Mouse (Mus musculus): ENCODE data around the gene Zfp113. TPM values are rescaled to one million over a fixed set of nuclear protein-coding genes. Genes with fewer than 3 reads are reported as not detected.
"Not testable (repeated sequence)": the region's sequence is repeated elsewhere in the genome, so short reads cannot be mapped to it uniquely, and the experiment has no call there.

The Zfp113 gene
- polyA plus RNA-seq, 1 experiment from 2014 or later = 42.6 TPM

- Histone ChIP-seq H3K27ac (replicated peaks) (peak within 1 kb of the TSS; percentile 92), H3K27me3 (ENCODE audit: low read depth, poor library complexity, severe bottlenecking) (no peaks in the 10 kb centered on the region), H3K36me3 (peaks cover 24% of the 10 kb centered on the region), H3K4me1 (peaks cover 16% of the 10 kb centered on the region), H3K9me3 (replicated peaks) (no peaks in the 10 kb centered on the region), H3K4me3 (peak within 1 kb of the TSS; percentile 72)
- peak; percentile 91 for DNase-seq (ENCODE audit: low spot score)
- WGBS = 7% methylated on average over 38 of the region's 38 CpGs
These were observed 39.0 kb downstream of the Zfp113 start, which contains the start of gene Zscan21 for GRCm38 (mm10) chr5:138116255-138117198. Gene Zscan21 (plus strand): TSS chr5:138116903.

GRCm38 (mm10) chr5:138109847-138110396 lies 45.6 kb downstream of the Zfp113 start:
- H3K9me3 ChIP-seq (replicated peaks); H3K27me3 ChIP-seq (ENCODE audit: low read depth, poor library complexity, severe bottlenecking): not testable (repeated sequence)

GRCm38 (mm10) chr5:138107130-138107529 lies 48.4 kb downstream of the Zfp113 start:
- no peaks in the 10 kb centered on the region for H3K27me3 ChIP-seq (ENCODE audit: low read depth, poor library complexity, severe bottlenecking)
- H3K4me3 ChIP-seq = no peak overlapping the region
- H3K9me3 ChIP-seq (replicated peaks) = no peaks in the 10 kb centered on the region
- H3K36me3 ChIP-seq = peaks cover 36% of the 10 kb centered on the region
- peaks cover 7% of the 10 kb centered on the region for H3K4me1 ChIP-seq
- 70% methylated on average over 3 of the region's 3 CpGs for WGBS
- DNase-seq (ENCODE audit: low spot score) = no peak
- H3K27ac ChIP-seq (replicated peaks) = no peak overlapping the region

More at GRCm38 (mm10) chr5:138109847-138110396, 45.6 kb downstream of the Zfp113 start:
- 63% methylated on average over 4 of the region's 4 CpGs for WGBS
- H3K27ac ChIP-seq (replicated peaks); H3K36me3 ChIP-seq; H3K4me1 ChIP-seq; H3K4me3 ChIP-seq; DNase-seq (ENCODE audit: low spot score): not testable (repeated sequence)

GRCm38 (mm10) chr5:138104976-138105375 lies 50.6 kb downstream of the Zfp113 start:
- Histone ChIP-seq H3K4me3 (no peak overlapping the region), H3K4me1 (peaks cover 7% of the 10 kb centered on the region), H3K9me3 (replicated peaks) (no peaks in the 10 kb centered on the region), H3K27ac (replicated peaks) (no peak overlapping the region), H3K27me3 (ENCODE audit: low read depth, poor library complexity, severe bottlenecking) (no peaks in the 10 kb centered on the region), H3K36me3 (peaks cover 57% of the 10 kb centered on the region)
- 91% methylated on average over 2 of the region's 2 CpGs for WGBS
- no peak for DNase-seq (ENCODE audit: low spot score)

- Histone ChIP-seq H3K27me3 (ENCODE audit: low read depth, poor library complexity, severe bottlenecking) (no peaks in the 10 kb centered on the region), H3K4me1 (no peaks in the 10 kb centered on the region)
These were observed 61.1 kb downstream of the Zfp113 start for GRCm38 (mm10) chr5:138094474-138094873.

GRCm38 (mm10) chr5:138092771-138093170 lies 62.8 kb downstream of the Zfp113 start:
- DNase-seq (ENCODE audit: low spot score) = no peak
- Histone ChIP-seq H3K9me3 (replicated peaks) (no peaks in the 10 kb centered on the region), H3K27ac (replicated peaks) (no peak overlapping the region), H3K4me1 (no peaks in the 10 kb centered on the region), H3K4me3 (no peak overlapping the region), H3K27me3 (ENCODE audit: low read depth, poor library complexity, severe bottlenecking) (no peaks in the 10 kb centered on the region), H3K36me3 (peaks cover 78% of the 10 kb centered on the region)
- 96% methylated on average over 4 of the region's 4 CpGs for WGBS

More at GRCm38 (mm10) chr5:138094474-138094873, 61.1 kb downstream of the Zfp113 start:
- Histone ChIP-seq H3K9me3 (replicated peaks) (no peaks in the 10 kb centered on the region; the same call in 1 of the 2 replicates), H3K4me3 (no peak overlapping the region), H3K36me3 (peaks cover 78% of the 10 kb centered on the region), H3K27ac (replicated peaks) (no peak overlapping the region)
- no peak for DNase-seq (ENCODE audit: low spot score)
- 97% methylated on average over 6 of the region's 6 CpGs for WGBS

GRCm38 (mm10) chr5:138090737-138091136 lies 64.8 kb downstream of the Zfp113 start:
- DNase-seq (ENCODE audit: low spot score) = no peak
- no peak overlapping the region for H3K4me3 ChIP-seq
- H3K4me1 ChIP-seq = peaks cover 14% of the 10 kb centered on the region
- H3K36me3 ChIP-seq = peaks cover 67% of the 10 kb centered on the region
- H3K27ac ChIP-seq (replicated peaks) = no peak overlapping the region
- H3K27me3 ChIP-seq (ENCODE audit: low read depth, poor library complexity, severe bottlenecking) = no peaks in the 10 kb centered on the region
- 96% methylated on average over 5 of the region's 5 CpGs for WGBS
- H3K9me3 ChIP-seq (replicated peaks) = no peaks in the 10 kb centered on the region

GRCm38 (mm10) chr5:138090271-138090670 lies 65.3 kb downstream of the Zfp113 start:
- no peaks in the 10 kb centered on the region for H3K27me3 ChIP-seq (ENCODE audit: low read depth, poor library complexity, severe bottlenecking)
- peaks cover 62% of the 10 kb centered on the region for H3K36me3 ChIP-seq
- no peak overlapping the region for H3K27ac ChIP-seq (replicated peaks)
- 93% methylated on average over 3 of the region's 3 CpGs for WGBS
- H3K9me3 ChIP-seq (replicated peaks) = no peaks in the 10 kb centered on the region
- no peak overlapping the region for H3K4me3 ChIP-seq
- H3K4me1 ChIP-seq = peaks cover 14% of the 10 kb centered on the region
- DNase-seq (ENCODE audit: low spot score) = peak; percentile 18

MicroRNAs encoded within 50 kb of the gene (microRNA counts, 519-probe panel; counts per million panel counts)
- microRNA mmu-miR-106b (7,265 counts per million, percentile 72 among the panel's probes with 10 or more counts), microRNA mmu-miR-25 (10,642 counts per million, percentile 98 among the panel's probes with 10 or more counts), microRNA mmu-miR-93 (8,179 counts per million, percentile 87 among the panel's probes with 10 or more counts)

Small RNA genes within 50 kb of the gene (microRNA-seq; reads per million reads assigned to microRNA genes)
- gene Mir106b (14,553 reads per million, percentile 97 among the genes with 10 or more reads in this experiment), gene Mir25 (1,222 reads per million, percentile 78 among the genes with 10 or more reads in this experiment), gene Mir93 (22,036 reads per million, percentile 98 among the genes with 10 or more reads in this experiment)

Other genes with a start within 250 kb of the Zfp113 start
- not detected in 2 replicates for gene Cyp3a13, start 234.1 kb downstream of the Zfp113 start, polyA plus RNA-seq (2016; fragmentation: Nextera tagmentation; extraction: Ambion mirVana)
- gene Gjc3, start 192.6 kb downstream of the Zfp113 start, polyA plus RNA-seq (2016; fragmentation: Nextera tagmentation; extraction: Ambion mirVana) = 0.02 and 0.05 TPM in 2 replicates
- gene Azgp1, start 174.2 kb downstream of the Zfp113 start, polyA plus RNA-seq (2016; fragmentation: Nextera tagmentation; extraction: Ambion mirVana) = not detected in 2 replicates
- gene Smok3a, start 134.5 kb downstream of the Zfp113 start, polyA plus RNA-seq (2016; fragmentation: Nextera tagmentation; extraction: Ambion mirVana) = not detected in 2 replicates
- not detected in 2 replicates for gene Smok3b, start 134.3 kb downstream of the Zfp113 start, polyA plus RNA-seq (2016; fragmentation: Nextera tagmentation; extraction: Ambion mirVana)
- not detected in 2 replicates for gene Smok3c, start 102.5 kb downstream of the Zfp113 start, polyA plus RNA-seq (2016; fragmentation: Nextera tagmentation; extraction: Ambion mirVana)
- 23.1 and 31.1 TPM in 2 replicates for gene Zkscan1, start 70.7 kb downstream of the Zfp113 start, polyA plus RNA-seq (2016; fragmentation: Nextera tagmentation; extraction: Ambion mirVana)
- 105 and 114 TPM in 2 replicates for gene Zscan21, start 38.8 kb downstream of the Zfp113 start, polyA plus RNA-seq (2016; fragmentation: Nextera tagmentation; extraction: Ambion mirVana)
- gene Cops6, start 5.3 kb upstream of the Zfp113 start, polyA plus RNA-seq (2016; fragmentation: Nextera tagmentation; extraction: Ambion mirVana) = 369 and 387 TPM in 2 replicates
- gene Ap4m1, start 16.3 kb upstream of the Zfp113 start, polyA plus RNA-seq (2016; fragmentation: Nextera tagmentation; extraction: Ambion mirVana) = 27.8 and 28.5 TPM in 2 replicates
- 376 and 423 TPM in 2 replicates for gene Mcm7, start 16.7 kb upstream of the Zfp113 start, polyA plus RNA-seq (2016; fragmentation: Nextera tagmentation; extraction: Ambion mirVana)
- 138 and 146 TPM in 2 replicates for gene Taf6, start 31.7 kb upstream of the Zfp113 start, polyA plus RNA-seq (2016; fragmentation: Nextera tagmentation; extraction: Ambion mirVana)
- 54.4 and 58.2 TPM in 2 replicates for gene Cnpy4, start 31.7 kb upstream of the Zfp113 start, polyA plus RNA-seq (2016; fragmentation: Nextera tagmentation; extraction: Ambion mirVana)
- 10.3 and 10.5 TPM in 2 replicates for gene Mblac1, start 38.6 kb upstream of the Zfp113 start, polyA plus RNA-seq (2016; fragmentation: Nextera tagmentation; extraction: Ambion mirVana)
- gene Nxpe5, start 70.2 kb upstream of the Zfp113 start, polyA plus RNA-seq (2016; fragmentation: Nextera tagmentation; extraction: Ambion mirVana) = not detected in 2 replicates
- gene Lamtor4, start 99.7 kb upstream of the Zfp113 start, polyA plus RNA-seq (2016; fragmentation: Nextera tagmentation; extraction: Ambion mirVana) = 47.9 and 48.5 TPM in 2 replicates
- 6.9 and 7.3 TPM in 2 replicates for gene BC037034, start 108.3 kb upstream of the Zfp113 start, polyA plus RNA-seq (2016; fragmentation: Nextera tagmentation; extraction: Ambion mirVana)
- 7.1 and 7.3 TPM in 2 replicates for gene Gal3st4, start 117.1 kb upstream of the Zfp113 start, polyA plus RNA-seq (2016; fragmentation: Nextera tagmentation; extraction: Ambion mirVana)
- gene Gm43720, start 124.2 kb upstream of the Zfp113 start, polyA plus RNA-seq (2016; fragmentation: Nextera tagmentation; extraction: Ambion mirVana) = 0.10 TPM in 2 replicates
- 42.9 and 68.5 TPM in 2 replicates for gene Gpc2, start 124.3 kb upstream of the Zfp113 start, polyA plus RNA-seq (2016; fragmentation: Nextera tagmentation; extraction: Ambion mirVana)
- gene Stag3, start 124.5 kb upstream of the Zfp113 start, polyA plus RNA-seq (2016; fragmentation: Nextera tagmentation; extraction: Ambion mirVana) = 2.5 and 4.4 TPM in 2 replicates
- not detected in 2 replicates for gene Pvrig, start 186.2 kb upstream of the Zfp113 start, polyA plus RNA-seq (2016; fragmentation: Nextera tagmentation; extraction: Ambion mirVana)

All from midbrain, embryonic 10.5 days (tissue).